Mouse (Mus musculus) myocyte (in vitro differentiated cells): ENCODE measurements around the gene Lst1.

Source experiments
- E2F4 ChIP-seq: IDR thresholded peaks from one replicate; pipeline ENCODE4 v1.6.1; 2011; ENCODE audit warnings: mild to moderate bottlenecking, control low read depth, moderate library complexity; ENCODE audit not compliant: insufficient read depth
- MAX ChIP-seq: IDR thresholded peaks from one replicate; pipeline ENCODE4 v1.6.1; 2011; ENCODE audit warnings: low read depth, mild to moderate bottlenecking, control low read depth
- POLR2A ChIP-seq: IDR thresholded peaks from one replicate; pipeline ENCODE4 v1.6.1; 2011; ENCODE audit warnings: low read depth, mild to moderate bottlenecking, control low read depth, moderate library complexity; ENCODE audit not compliant: insufficient read length
- REST ChIP-seq: IDR thresholded peaks from one replicate; pipeline ENCODE4 v1.6.1; 2011; ENCODE audit warnings: mild to moderate bottlenecking, control low read depth, moderate library complexity; ENCODE audit not compliant: insufficient read depth, insufficient read length
- TCF12 ChIP-seq: IDR thresholded peaks from one replicate; pipeline ENCODE4 v1.6.1; 2011; ENCODE audit warnings: mild to moderate bottlenecking, control low read depth; ENCODE audit not compliant: poor library complexity, insufficient read depth, severe bottlenecking

DNA sequence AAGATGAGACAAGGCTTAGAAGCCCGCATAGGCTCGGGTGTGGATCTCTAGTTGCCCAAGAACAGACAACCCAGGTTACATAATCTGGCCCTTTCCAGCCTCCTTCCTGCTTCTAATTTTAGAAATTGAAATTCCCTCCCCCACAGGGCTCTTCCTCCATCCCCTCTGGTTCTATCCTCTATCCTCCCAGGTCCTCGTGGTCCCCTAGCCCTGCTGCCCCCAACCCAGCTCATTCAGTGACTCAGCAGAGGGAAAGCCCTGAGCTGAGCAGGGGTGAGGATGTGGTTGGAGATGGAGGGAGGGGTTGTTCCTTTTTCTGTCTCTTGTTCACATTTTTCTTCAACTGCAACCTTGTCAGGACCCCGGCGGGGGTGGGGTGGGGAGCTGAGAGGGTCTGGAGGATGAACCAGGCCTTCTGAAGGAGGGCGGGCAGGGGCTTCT lies 31.4 kb upstream of the Lst1 start:
- no peak for TF ChIP-seq POLR2A
- TF ChIP-seq REST = no peak
- no peak for TF ChIP-seq E2F4
- no peak for TF ChIP-seq MAX
- TF ChIP-seq TCF12 = no peak
